Mouse (Mus musculus) embryonic fibroblast, embryonic 13.5 days (primary cell): ENCODE measurements around the gene Spred1.

Experiments used
- CTCF ChIP-seq: IDR thresholded peaks from 2 replicates; pipeline ENCODE4 v1.5.1; 2011; ENCODE audit warnings: mild to moderate bottlenecking, control low read depth, low read length, moderate library complexity, borderline replicate concordance; ENCODE audit not compliant: insufficient read depth
- POLR2A ChIP-seq: IDR thresholded peaks from 2 replicates; pipeline ENCODE4 v1.6.1; 2011; ENCODE audit warnings: low read depth, mild to moderate bottlenecking, control low read depth, low read length, moderate library complexity

DNA sequence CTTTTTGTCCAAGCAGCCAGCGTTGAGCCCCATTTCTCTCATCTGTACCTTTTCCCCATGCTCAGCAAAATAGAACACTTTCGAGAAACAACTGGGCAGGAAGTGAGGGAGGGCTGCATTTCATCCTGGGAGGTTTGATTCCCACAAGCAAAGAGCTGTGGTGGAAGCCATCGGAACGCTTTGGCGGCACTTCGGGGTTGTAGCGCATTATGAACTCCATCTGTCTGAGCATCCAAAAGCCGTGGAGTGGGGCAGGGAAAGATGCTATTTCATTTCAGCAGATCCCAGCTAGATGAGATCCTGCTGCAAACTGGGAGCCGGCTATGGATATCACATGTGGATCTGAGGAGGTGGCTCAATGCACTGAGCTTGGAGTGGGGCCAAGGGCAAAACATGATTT is 101.5 kb downstream of the Spred1 start:
- TF ChIP-seq CTCF (no peak), POLR2A (no peak)
